Mouse (Mus musculus) urinary bladder, postnatal 25 days (tissue): ENCODE results near the gene Gba2.
"Not testable (repeated sequence)": the region's sequence is repeated elsewhere in the genome, so short reads cannot be mapped to it uniquely, and the experiment has no call there.

ENCODE experiments used
- DNase-seq: peaks from one replicate; pipeline ENCODE4 v3.0.0; 2022; ENCODE audit warnings: low spot score

Gba2 gene

GRCm38 (mm10) chr4:43553891-43554290 is 24.8 kb downstream of the Gba2 start:
- no peak for DNase-seq

GRCm38 (mm10) chr4:43552437-43552836 is 26.2 kb downstream of the Gba2 start:
- no peak for DNase-seq

GRCm38 (mm10) chr4:43551854-43552253 is 26.8 kb downstream of the Gba2 start:
- not testable (repeated sequence) for DNase-seq

GRCm38 (mm10) chr4:43549055-43549454 is 29.6 kb downstream of the Gba2 start:
- no peak for DNase-seq

- DNase-seq, result no peak
Measured at GRCm38 (mm10) chr4:43547160-43547559, 31.5 kb downstream of the Gba2 start.

GRCm38 (mm10) chr4:43546375-43547047 is 32.2 kb downstream of the Gba2 start:
- no peak for DNase-seq

GRCm38 (mm10) chr4:43542044-43542443 is 36.6 kb downstream of the Gba2 start:
- no peak for DNase-seq

- DNase-seq, result no peak
Measured at GRCm38 (mm10) chr4:43536031-43536430, 42.6 kb downstream of the Gba2 start.

GRCm38 (mm10) chr4:43535628-43536027 is 43.0 kb downstream of the Gba2 start:
- DNase-seq, result no peak

- DNase-seq, result no peak
Measured at GRCm38 (mm10) chr4:43533270-43533669, 45.4 kb downstream of the Gba2 start.

- DNase-seq, result peak; percentile 80
Measured at GRCm38 (mm10) chr4:43530581-43530980, 48.1 kb downstream of the Gba2 start.

- no peak for DNase-seq
Measured at GRCm38 (mm10) chr4:43530081-43530501, 48.6 kb downstream of the Gba2 start.

- DNase-seq, result no peak
Measured at GRCm38 (mm10) chr4:43528487-43528886, 50.2 kb downstream of the Gba2 start.

GRCm38 (mm10) chr4:43527880-43528279 is 50.8 kb downstream of the Gba2 start:
- DNase-seq, result no peak

GRCm38 (mm10) chr4:43519956-43520355 is 58.7 kb downstream of the Gba2 start:
- DNase-seq, result peak; percentile 88

GRCm38 (mm10) chr4:43519551-43519950 is 59.1 kb downstream of the Gba2 start:
- DNase-seq, result no peak
